Mouse (Mus musculus) forebrain, embryonic 16.5 days (tissue): ENCODE measurements at regions not wholly inside any gene's neighbourhood (a gene's known extent, or its start where the extent isn't known, plus 50 kb on each side); places are given as distances from the start of the nearest gene placed in this dataset.

Source experiments
- ATAC-seq: fragments of 200-750 bp; cut with Nextera tagmentation; 2 replicates; pipeline ENCODE4 v1.8.0; 2017; ENCODE audit warnings: mild to moderate bottlenecking, moderate library complexity
- H3K27ac ChIP-seq: fragments of 300-500 bp; sonication (generic); 2 replicates; pipeline ENCODE4 v1.5.1; 2014; ENCODE audit warnings: low read length, control low read depth
- H3K27me3 ChIP-seq: fragments of 300-500 bp; sonication (generic); replicated peaks from 2 replicates; pipeline ENCODE4 v1.6.1; 2014; ENCODE audit warnings: low read length; ENCODE audit not compliant: control insufficient read depth, insufficient read depth
- H3K36me3 ChIP-seq: fragments of 300-500 bp; sonication (generic); 2 replicates; pipeline ENCODE4 v1.6.1; 2014; ENCODE audit not compliant: control insufficient read depth, insufficient read depth
- H3K4me1 ChIP-seq: fragments of 300-500 bp; sonication (generic); replicated peaks from 2 replicates; pipeline ENCODE4 v1.6.1; 2014; ENCODE audit warnings: low read length; ENCODE audit not compliant: control insufficient read depth, insufficient read depth
- H3K4me2 ChIP-seq: fragments of 300-500 bp; sonication (generic); 2 replicates; pipeline ENCODE4 v1.6.1; 2014; ENCODE audit warnings: mild to moderate bottlenecking, low read length, control low read depth
- H3K4me3 ChIP-seq: fragments of 300-500 bp; sonication (generic); replicated peaks from 2 replicates; pipeline ENCODE4 v1.5.1; 2014; ENCODE audit warnings: mild to moderate bottlenecking, low read length, control low read depth
- H3K9ac ChIP-seq: fragments of 300-500 bp; sonication (generic); replicated peaks from 2 replicates; pipeline ENCODE4 v1.6.1; 2014; ENCODE audit warnings: low read depth, low read length, control low read depth
- H3K9me3 ChIP-seq: fragments of 300-500 bp; sonication (generic); 2 replicates; pipeline ENCODE4 v1.6.1; 2016; ENCODE audit warnings: low read length; ENCODE audit not compliant: control insufficient read depth
- WGBS: fragments of 180-500 bp; shearing (Covaris S2); extraction: QIAGEN DNeasy Blood & Tissue Kit; methylation state at CpG from one replicate; pipeline ENCODE4 v1.1.7; 2014; 5-methylcytosine and 5-hydroxymethylcytosine counted together

- ATAC-seq = no peak
Measured at GRCm38 (mm10) chr14:103933813-103934212, 89.6 kb upstream of the Ednrb start.

GRCm38 (mm10) chr14:103932170-103932569 is 88.0 kb upstream of the Ednrb start:
- Histone ChIP-seq H3K9ac (no peak overlapping the region), H3K9me3 (no peaks in the 10 kb centered on the region), H3K27ac (no peak overlapping the region), H3K4me1 (no peaks in the 10 kb centered on the region), H3K27me3 (no peaks in the 10 kb centered on the region), H3K4me3 (no peak overlapping the region), H3K36me3 (no peaks in the 10 kb centered on the region), H3K4me2 (no peak overlapping the region)
- ATAC-seq = no peak
- 88% methylated on average over 7 of the region's 7 CpGs for WGBS

More at GRCm38 (mm10) chr14:103933813-103934212, 89.6 kb upstream of the Ednrb start:
- Histone ChIP-seq H3K27ac (no peak overlapping the region), H3K4me2 (no peak overlapping the region), H3K4me3 (no peak overlapping the region), H3K36me3 (no peaks in the 10 kb centered on the region), H3K9me3 (no peaks in the 10 kb centered on the region), H3K27me3 (no peaks in the 10 kb centered on the region), H3K4me1 (no peaks in the 10 kb centered on the region), H3K9ac (no peak overlapping the region)
- 92% methylated on average over 3 of the region's 3 CpGs for WGBS

- Histone ChIP-seq H3K4me1 (no peaks in the 10 kb centered on the region), H3K9ac (no peak overlapping the region), H3K27me3 (no peaks in the 10 kb centered on the region), H3K4me3 (no peak overlapping the region), H3K9me3 (no peaks in the 10 kb centered on the region), H3K4me2 (no peak overlapping the region), H3K36me3 (no peaks in the 10 kb centered on the region), H3K27ac (no peak overlapping the region)
- no peak for ATAC-seq
- WGBS = 94% methylated on average over 11 of the region's 11 CpGs
Measured at GRCm38 (mm10) chr14:103929734-103930364, 85.6 kb upstream of the Ednrb start.

GRCm38 (mm10) chr14:103929155-103929729 is 85.0 kb upstream of the Ednrb start:
- no peak for ATAC-seq
- Histone ChIP-seq H3K4me1 (no peaks in the 10 kb centered on the region), H3K36me3 (no peaks in the 10 kb centered on the region), H3K27ac (no peak overlapping the region), H3K9me3 (no peaks in the 10 kb centered on the region), H3K4me3 (no peak overlapping the region), H3K27me3 (no peaks in the 10 kb centered on the region), H3K9ac (no peak overlapping the region), H3K4me2 (no peak overlapping the region)
- WGBS = 85% methylated on average over 6 of the region's 6 CpGs

- ATAC-seq = no peak
- H3K9ac ChIP-seq = no peak overlapping the region
- H3K9me3 ChIP-seq = no peaks in the 10 kb centered on the region
- H3K27ac ChIP-seq = no peak overlapping the region
- no peaks in the 10 kb centered on the region for H3K4me1 ChIP-seq
- H3K4me3 ChIP-seq = no peak overlapping the region
- no peak overlapping the region for H3K4me2 ChIP-seq
- no peaks in the 10 kb centered on the region for H3K36me3 ChIP-seq
- 81% methylated on average over 5 of the region's 5 CpGs for WGBS
- no peaks in the 10 kb centered on the region for H3K27me3 ChIP-seq
Measured at GRCm38 (mm10) chr14:103920169-103920568, 76.0 kb upstream of the Ednrb start.

- H3K27me3 ChIP-seq = no peaks in the 10 kb centered on the region
- H3K4me1 ChIP-seq = no peaks in the 10 kb centered on the region
- H3K4me2 ChIP-seq = no peak overlapping the region
- H3K27ac ChIP-seq = no peak overlapping the region
- H3K9me3 ChIP-seq = no peaks in the 10 kb centered on the region
- WGBS = 88% methylated on average over 4 of the region's 4 CpGs
- no peak for ATAC-seq
- H3K36me3 ChIP-seq = no peaks in the 10 kb centered on the region
- no peak overlapping the region for H3K9ac ChIP-seq
- no peak overlapping the region for H3K4me3 ChIP-seq
Measured at GRCm38 (mm10) chr14:103919380-103919779, 75.2 kb upstream of the Ednrb start.

- ATAC-seq = no peak
- no peak overlapping the region for H3K27ac ChIP-seq
- no peak overlapping the region for H3K9ac ChIP-seq
- no peak overlapping the region for H3K4me2 ChIP-seq
- H3K4me1 ChIP-seq = no peaks in the 10 kb centered on the region
- H3K9me3 ChIP-seq = no peaks in the 10 kb centered on the region
- no peak overlapping the region for H3K4me3 ChIP-seq
- no peaks in the 10 kb centered on the region for H3K27me3 ChIP-seq
- 83% methylated on average over 4 of the region's 4 CpGs for WGBS
- no peaks in the 10 kb centered on the region for H3K36me3 ChIP-seq
Measured at GRCm38 (mm10) chr14:103913453-103913852, 69.3 kb upstream of the Ednrb start.

GRCm38 (mm10) chr14:103911707-103912106 is 67.5 kb upstream of the Ednrb start:
- H3K4me2 ChIP-seq = no peak overlapping the region

GRCm38 (mm10) chr14:103911280-103911679 is 67.1 kb upstream of the Ednrb start:
- ATAC-seq = 0 out of 2 replicates have a peak, but pooled peaks have one; percentile 20
- Histone ChIP-seq H3K4me2 (no peak overlapping the region), H3K9ac (no peak overlapping the region), H3K27ac (no peak overlapping the region), H3K9me3 (no peaks in the 10 kb centered on the region), H3K4me1 (no peaks in the 10 kb centered on the region), H3K27me3 (no peaks in the 10 kb centered on the region), H3K36me3 (no peaks in the 10 kb centered on the region), H3K4me3 (no peak overlapping the region)
- WGBS = 85% methylated on average over 1 of the region's 1 CpGs

More at GRCm38 (mm10) chr14:103911707-103912106, 67.5 kb upstream of the Ednrb start:
- no peaks in the 10 kb centered on the region for H3K4me1 ChIP-seq
- no peak overlapping the region for H3K4me3 ChIP-seq
- no peaks in the 10 kb centered on the region for H3K36me3 ChIP-seq
- WGBS = 74% methylated on average over 4 of the region's 4 CpGs
- ATAC-seq = no peak
- no peaks in the 10 kb centered on the region for H3K27me3 ChIP-seq
- H3K27ac ChIP-seq = no peak overlapping the region
- no peaks in the 10 kb centered on the region for H3K9me3 ChIP-seq
- H3K9ac ChIP-seq = no peak overlapping the region
